Mouse (Mus musculus) hindbrain, embryonic 10.5 days (tissue): ENCODE results near the gene Cfap126. TPM values are rescaled to one million over a fixed set of nuclear protein-coding genes. Genes with fewer than 3 reads are reported as not detected.
A peak's percentile ranks its signal among the peaks of the same experiment; 100 is the strongest.

Experiments
- DNase-seq: peaks from one replicate; pipeline ENCODE4 v3.0.0-alpha.2; 2017; ENCODE audit warnings: low spot score
- H3K27ac ChIP-seq: fragments of 300-500 bp; sonication (generic); 2 replicates; pipeline ENCODE4 v1.5.1; 2016; ENCODE audit warnings: mild to moderate bottlenecking, moderate library complexity
- H3K27me3 ChIP-seq: fragments of 300-500 bp; sonication (generic); 2 replicates; pipeline ENCODE4 v1.6.1; 2016; ENCODE audit warnings: mild to moderate bottlenecking; ENCODE audit not compliant: poor library complexity, insufficient read depth, severe bottlenecking
- H3K36me3 ChIP-seq: fragments of 300-500 bp; sonication (generic); 2 replicates; pipeline ENCODE4 v1.6.1; 2016; ENCODE audit warnings: mild to moderate bottlenecking, moderate library complexity
- H3K4me1 ChIP-seq: fragments of 300-500 bp; sonication (generic); replicated peaks from 2 replicates; pipeline ENCODE4 v1.6.1; 2016; ENCODE audit warnings: mild to moderate bottlenecking
- H3K4me3 ChIP-seq: fragments of 300-500 bp; sonication (generic); 2 replicates; pipeline ENCODE4 v1.5.1; 2016; ENCODE audit warnings: mild to moderate bottlenecking, moderate library complexity
- H3K9me3 ChIP-seq: fragments of 300-500 bp; sonication (generic); 2 replicates; pipeline ENCODE4 v1.6.1; 2016; ENCODE audit warnings: mild to moderate bottlenecking, moderate library complexity
- WGBS: fragments of 180-500 bp; shearing (Covaris S2); methylation state at CpG from one replicate; pipeline ENCODE4 v1.1.7; 2016; 5-methylcytosine and 5-hydroxymethylcytosine counted together
- polyA plus RNA-seq: library from polyadenylated mRNA; unstranded; fragments of >200 nt; fragmentation: Nextera tagmentation; extraction: Ambion mirVana; gene quantifications from 2 replicates; pipeline ENCODE4 v1.2.1, GENCODE M21; 2016

Gene Cfap126
- polyA plus RNA-seq, 1 experiment from 2014 or later: 13.0 TPM

- H3K36me3 ChIP-seq: no peaks in the 10 kb centered on the region
- H3K9me3 ChIP-seq: no peaks in the 10 kb centered on the region
- DNase-seq: no peak
- peaks cover 18% of the 10 kb centered on the region for H3K4me1 ChIP-seq
- H3K27me3 ChIP-seq: 0 out of 2 replicates have a peak, but pooled peaks cover 6% of the 10 kb centered on the region
- 54% methylated on average over 2 of the region's 2 CpGs for WGBS
- H3K4me3 ChIP-seq: no peak overlapping the region
- H3K27ac ChIP-seq: no peak overlapping the region
These were observed 12.7 kb upstream of the Cfap126 start for GRCm38 (mm10) chr1:171101033-171101432.

DNA sequence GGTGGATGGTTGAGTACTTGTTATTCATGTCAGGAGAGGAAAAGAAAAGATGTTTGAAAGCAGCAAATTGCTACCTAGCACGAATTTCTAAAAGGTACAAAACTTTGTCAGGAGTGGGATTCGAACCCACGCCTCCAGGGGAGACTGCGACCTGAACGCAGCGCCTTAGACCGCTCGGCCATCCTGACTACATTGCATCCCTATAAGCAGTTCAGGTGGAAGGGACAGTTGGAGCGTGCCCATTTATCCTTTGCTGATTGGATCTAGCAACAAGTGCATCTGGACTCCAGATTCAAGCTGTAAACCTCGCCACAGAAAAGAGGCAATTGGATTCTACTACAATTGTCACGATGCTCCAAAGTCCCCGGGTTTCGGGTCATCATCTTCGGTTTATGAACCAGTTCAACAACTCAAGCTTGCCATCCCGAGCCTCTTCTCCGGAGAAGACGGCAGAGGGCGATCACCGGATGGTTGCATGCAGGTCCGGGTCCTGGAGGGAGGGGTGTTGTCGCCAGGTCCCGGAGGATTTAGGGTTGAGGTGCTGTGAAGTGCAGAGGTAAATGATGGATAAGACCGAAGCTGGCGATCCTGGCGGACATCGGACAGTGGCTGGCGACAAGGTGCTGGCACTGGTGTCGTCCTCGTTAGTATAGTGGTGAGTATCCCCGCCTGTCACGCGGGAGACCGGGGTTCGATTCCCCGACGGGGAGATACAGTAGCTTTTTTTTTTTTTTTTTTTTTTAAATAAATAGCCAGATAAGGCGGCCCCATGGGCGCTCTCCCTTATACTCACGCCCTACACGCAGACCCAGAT, 11.8 kb upstream of the Cfap126 start:
- Histone ChIP-seq H3K9me3 (no peaks in the 10 kb centered on the region), H3K4me1 (peaks cover 10% of the 10 kb centered on the region), H3K27me3 (0 out of 2 replicates have a peak, but pooled peaks cover 4% of the 10 kb centered on the region), H3K4me3 (peak overlapping the region; percentile 71), H3K36me3 (no peaks in the 10 kb centered on the region), H3K27ac (peak overlapping the region; percentile 86)
- peak; percentile 89 for DNase-seq
- WGBS: under 1% methylated on average over 40 of the region's 40 CpGs

DNA sequence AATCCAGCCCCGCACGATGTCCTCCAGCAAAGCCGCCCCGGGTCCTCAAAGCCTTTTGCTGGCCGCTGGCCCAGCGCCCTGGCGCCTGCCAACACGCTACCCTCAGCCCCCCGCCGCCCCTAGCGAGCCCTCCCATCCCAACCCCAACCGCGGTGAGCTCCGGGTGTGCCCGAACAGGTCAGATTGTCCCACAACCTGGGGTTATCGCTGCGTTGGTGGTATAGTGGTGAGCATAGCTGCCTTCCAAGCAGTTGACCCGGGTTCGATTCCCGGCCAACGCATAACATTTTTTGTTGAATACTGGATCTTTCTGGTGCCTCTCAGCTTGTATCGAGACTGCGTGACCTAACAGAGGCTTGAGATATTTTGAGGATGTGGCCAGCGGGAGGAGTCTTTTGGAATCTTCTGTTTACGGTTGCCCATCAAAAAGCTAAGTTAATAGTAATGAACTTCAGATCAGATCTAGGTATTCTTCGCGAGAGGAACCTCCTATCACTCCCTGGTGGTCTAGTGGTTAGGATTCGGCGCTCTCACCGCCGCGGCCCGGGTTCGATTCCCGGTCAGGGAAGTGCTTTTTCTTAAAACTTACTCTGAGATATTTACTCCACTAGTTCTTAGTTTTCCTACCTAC, 11.1 kb upstream of the Cfap126 start:
- peak; percentile 92 for DNase-seq
- H3K27ac ChIP-seq: peak overlapping the region; percentile 86
- WGBS: under 1% methylated on average over 35 of the region's 35 CpGs

GRCm38 (mm10) chr1:171103179-171103840, 10.4 kb upstream of the Cfap126 start:
- Histone ChIP-seq H3K4me3 (peak overlapping the region; percentile 71), H3K36me3 (no peaks in the 10 kb centered on the region), H3K27me3 (no peaks in the 10 kb centered on the region), H3K4me1 (peaks cover 10% of the 10 kb centered on the region), H3K9me3 (no peaks in the 10 kb centered on the region), H3K27ac (0 out of 2 replicates have a peak overlapping the region, but pooled peaks have one; percentile 24)
- WGBS: 10% methylated on average over 10 of the region's 10 CpGs
- no peak for DNase-seq

More for the DNA sequence above, 11.1 kb upstream of the Cfap126 start:
- Histone ChIP-seq H3K9me3 (no peaks in the 10 kb centered on the region), H3K4me1 (peaks cover 10% of the 10 kb centered on the region), H3K4me3 (peak overlapping the region; percentile 71), H3K36me3 (no peaks in the 10 kb centered on the region), H3K27me3 (no peaks in the 10 kb centered on the region)

GRCm38 (mm10) chr1:171105226-171105625, 8.5 kb upstream of the Cfap126 start:
- Histone ChIP-seq H3K9me3 (no peaks in the 10 kb centered on the region), H3K4me1 (peaks cover 18% of the 10 kb centered on the region), H3K27ac (no peak overlapping the region), H3K36me3 (no peaks in the 10 kb centered on the region), H3K27me3 (0 out of 2 replicates have a peak, but pooled peaks cover 6% of the 10 kb centered on the region), H3K4me3 (no peak overlapping the region)
- no peak for DNase-seq
- WGBS: 70% methylated on average over 6 of the region's 6 CpGs

DNA sequence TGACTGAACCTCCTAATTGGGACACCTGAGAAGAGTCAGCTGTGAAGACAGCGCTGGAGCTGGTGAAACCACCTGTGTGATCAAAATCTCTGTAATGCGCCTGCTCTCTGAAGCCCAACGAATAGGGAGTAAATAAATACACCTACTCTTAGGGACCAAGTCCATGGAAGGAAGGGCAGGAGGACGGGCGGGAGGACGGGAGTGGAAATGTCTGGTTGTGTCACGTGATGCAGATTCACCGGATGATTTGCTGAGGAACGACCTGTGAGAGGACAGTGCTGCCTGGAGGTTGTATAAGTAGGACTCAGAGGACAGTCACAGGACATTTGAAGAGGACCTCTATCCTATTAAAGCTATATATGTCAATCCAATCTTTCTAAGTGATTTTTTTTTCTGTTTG, 4.1 kb upstream of the Cfap126 start:
- 0 out of 2 replicates have a peak, but pooled peaks cover 6% of the 10 kb centered on the region for H3K27me3 ChIP-seq
- H3K36me3 ChIP-seq: no peaks in the 10 kb centered on the region
- 31% methylated on average over 9 of the region's 9 CpGs for WGBS
- H3K4me1 ChIP-seq: peaks cover 35% of the 10 kb centered on the region
- peak; percentile 31 for DNase-seq
- no peaks in the 10 kb centered on the region for H3K9me3 ChIP-seq
- H3K4me3 ChIP-seq: peak overlapping the region; percentile 13
- H3K27ac ChIP-seq: no peak overlapping the region

GRCm38 (mm10) chr1:171110659-171111019, 3.1 kb upstream of the Cfap126 start:
- Histone ChIP-seq H3K27ac (peak overlapping the region; percentile 89), H3K27me3 (0 out of 2 replicates have a peak, but pooled peaks cover 6% of the 10 kb centered on the region), H3K36me3 (no peaks in the 10 kb centered on the region), H3K4me3 (peak overlapping the region; percentile 59), H3K4me1 (peaks cover 35% of the 10 kb centered on the region), H3K9me3 (no peaks in the 10 kb centered on the region)
- 11% methylated on average over 15 of the region's 15 CpGs for WGBS
- DNase-seq: peak; percentile 75

DNA sequence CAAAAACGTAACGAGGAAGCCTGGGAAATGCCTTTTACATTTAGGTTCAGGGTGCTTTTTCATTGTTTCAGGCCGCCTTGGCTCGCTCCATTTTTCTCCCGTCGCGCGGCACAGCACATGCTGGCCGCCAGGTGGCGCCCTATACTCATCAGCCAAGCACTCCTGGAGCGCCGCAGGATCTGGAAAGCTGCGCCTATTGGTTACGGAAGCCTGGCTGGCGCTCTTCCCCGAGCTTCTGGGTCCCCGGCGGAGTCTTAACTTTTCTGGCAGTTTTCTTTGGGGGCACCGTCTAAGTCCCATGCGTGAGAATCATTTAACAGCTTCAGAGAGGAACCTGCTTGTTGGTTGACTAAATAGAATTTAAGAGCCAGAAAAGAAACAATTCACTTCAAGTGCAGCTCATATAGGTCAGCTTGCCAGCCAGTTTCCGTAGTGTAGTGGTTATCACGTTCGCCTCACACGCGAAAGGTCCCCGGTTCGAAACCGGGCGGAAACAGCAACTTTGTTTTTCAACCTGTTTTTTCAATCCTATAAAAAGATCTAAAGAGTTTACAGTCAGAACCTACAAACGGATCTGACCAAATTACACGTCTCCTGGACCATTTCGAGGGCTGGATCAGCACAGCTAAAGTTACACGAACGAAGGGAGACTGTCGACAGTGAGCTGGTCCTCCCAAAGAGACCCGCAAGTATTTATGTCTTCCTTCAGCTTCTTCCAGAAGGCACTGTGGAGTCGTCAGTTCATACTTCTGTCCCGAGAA, 2.5 kb upstream of the Cfap126 start:
- H3K27ac ChIP-seq: peak overlapping the region; percentile 89
- H3K36me3 ChIP-seq: no peaks in the 10 kb centered on the region
- H3K4me3 ChIP-seq: peak overlapping the region; percentile 59
- DNase-seq: peak; percentile 93
- H3K27me3 ChIP-seq: 0 out of 2 replicates have a peak, but pooled peaks cover 6% of the 10 kb centered on the region
- H3K4me1 ChIP-seq: peaks cover 35% of the 10 kb centered on the region
- WGBS: under 1% methylated on average over 38 of the region's 38 CpGs
- no peaks in the 10 kb centered on the region for H3K9me3 ChIP-seq

DNA sequence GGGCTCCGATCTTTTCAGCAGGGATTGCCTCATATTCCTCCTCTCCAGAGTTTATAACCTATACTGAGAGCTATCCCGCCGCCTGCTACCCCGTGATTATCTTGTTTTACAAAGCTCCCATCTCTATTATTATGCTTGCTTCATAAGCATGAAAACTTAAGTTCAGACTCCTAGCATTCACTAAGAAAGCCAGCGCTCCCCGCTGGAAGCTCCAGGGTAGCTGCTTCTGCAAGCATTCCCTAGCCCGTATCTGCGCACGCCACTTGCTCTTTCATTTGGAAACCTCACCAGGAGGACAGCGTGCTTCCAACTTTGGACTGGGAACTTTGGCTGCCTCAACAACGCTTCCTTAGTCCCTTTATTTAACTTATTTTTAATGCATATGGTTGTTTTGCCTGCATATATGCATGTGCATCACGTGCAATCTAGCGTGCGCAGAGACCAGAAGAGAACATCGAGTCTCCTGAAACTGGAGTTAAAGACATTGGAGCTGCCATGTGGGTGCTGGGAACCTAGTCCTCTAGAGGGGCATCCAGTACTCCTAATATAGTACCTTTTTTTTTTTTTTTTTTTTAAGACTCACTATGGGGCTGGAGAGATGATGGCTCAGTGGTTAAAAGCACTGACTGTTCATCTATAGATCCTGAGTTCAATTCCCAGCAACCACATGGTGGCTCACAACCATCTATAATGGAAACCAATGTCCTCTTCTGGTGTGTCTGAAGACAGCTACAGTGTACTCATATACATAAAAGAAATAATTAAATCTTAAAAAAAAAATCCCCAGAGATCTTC, 1.7 kb upstream of the Cfap126 start:
- peak overlapping the region; percentile 71 for H3K27ac ChIP-seq
- H3K27me3 ChIP-seq: 0 out of 2 replicates have a peak, but pooled peaks cover 6% of the 10 kb centered on the region
- peak overlapping the region; percentile 59 for H3K4me3 ChIP-seq
- WGBS: 5% methylated on average over 15 of the region's 15 CpGs
- no peaks in the 10 kb centered on the region for H3K36me3 ChIP-seq
- peaks cover 35% of the 10 kb centered on the region for H3K4me1 ChIP-seq
- H3K9me3 ChIP-seq: no peaks in the 10 kb centered on the region
- peak; percentile 69 for DNase-seq

GRCm38 (mm10) chr1:171112986-171113385, 732 bp upstream of the Cfap126 start:
- H3K9me3 ChIP-seq: no peaks in the 10 kb centered on the region
- no peak overlapping the region for H3K4me3 ChIP-seq
- 0 out of 2 replicates have a peak, but pooled peaks cover 6% of the 10 kb centered on the region for H3K27me3 ChIP-seq
- 84% methylated on average over 4 of the region's 4 CpGs for WGBS
- H3K4me1 ChIP-seq: peaks cover 35% of the 10 kb centered on the region
- no peak overlapping the region for H3K27ac ChIP-seq
- no peak for DNase-seq
- no peaks in the 10 kb centered on the region for H3K36me3 ChIP-seq

DNA sequence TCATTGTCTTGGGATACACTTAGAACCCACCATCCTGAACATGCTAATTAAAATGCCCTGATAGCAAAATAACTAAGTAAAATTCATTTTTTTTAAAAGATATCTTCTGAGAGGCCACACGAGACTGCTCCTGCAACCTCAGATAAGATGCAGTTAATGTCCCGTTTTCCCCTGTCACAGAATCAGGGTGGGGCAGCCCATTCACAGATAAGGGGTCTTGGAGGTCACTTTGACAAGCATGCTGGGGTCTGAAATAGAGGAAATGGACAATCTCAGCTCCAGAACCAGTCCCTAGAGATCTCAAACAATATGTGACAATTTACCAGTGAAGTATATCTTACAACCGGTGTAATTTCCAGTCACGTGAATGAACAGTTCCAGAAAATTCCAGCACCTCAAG, 2.6 kb downstream of the Cfap126 start:
- 81% methylated on average over 4 of the region's 4 CpGs for WGBS
- no peak for DNase-seq
- Histone ChIP-seq H3K36me3 (no peaks in the 10 kb centered on the region), H3K27ac (no peak overlapping the region), H3K27me3 (no peaks in the 10 kb centered on the region), H3K4me3 (no peak overlapping the region), H3K9me3 (no peaks in the 10 kb centered on the region), H3K4me1 (peaks cover 22% of the 10 kb centered on the region)
